Mouse (Mus musculus) layer of hippocampus, postnatal 25 days (tissue): ENCODE measurements around the gene Dll3. TPM values are rescaled to one million over a fixed set of nuclear protein-coding genes. Genes with fewer than 3 reads are reported as not detected.

Source experiments
- DNase-seq, 2 experiments: peaks; one replicate each; pipeline ENCODE4 v3.0.0; 2022; ENCODE audit warnings: mixed read lengths in 2 of 2, low spot score in 1 of 2; ENCODE audit errors: extremely low spot score in 1 of 2
- total RNA-seq, 2 experiments: library from RNA; stranded (reverse); gene quantifications; 2 replicates each; pipeline ENCODE4 v1.2.3; 2021

Gene Dll3
- total RNA-seq, 2 experiments from 2014 or later = 2.5 to 3.0 TPM

DNA sequence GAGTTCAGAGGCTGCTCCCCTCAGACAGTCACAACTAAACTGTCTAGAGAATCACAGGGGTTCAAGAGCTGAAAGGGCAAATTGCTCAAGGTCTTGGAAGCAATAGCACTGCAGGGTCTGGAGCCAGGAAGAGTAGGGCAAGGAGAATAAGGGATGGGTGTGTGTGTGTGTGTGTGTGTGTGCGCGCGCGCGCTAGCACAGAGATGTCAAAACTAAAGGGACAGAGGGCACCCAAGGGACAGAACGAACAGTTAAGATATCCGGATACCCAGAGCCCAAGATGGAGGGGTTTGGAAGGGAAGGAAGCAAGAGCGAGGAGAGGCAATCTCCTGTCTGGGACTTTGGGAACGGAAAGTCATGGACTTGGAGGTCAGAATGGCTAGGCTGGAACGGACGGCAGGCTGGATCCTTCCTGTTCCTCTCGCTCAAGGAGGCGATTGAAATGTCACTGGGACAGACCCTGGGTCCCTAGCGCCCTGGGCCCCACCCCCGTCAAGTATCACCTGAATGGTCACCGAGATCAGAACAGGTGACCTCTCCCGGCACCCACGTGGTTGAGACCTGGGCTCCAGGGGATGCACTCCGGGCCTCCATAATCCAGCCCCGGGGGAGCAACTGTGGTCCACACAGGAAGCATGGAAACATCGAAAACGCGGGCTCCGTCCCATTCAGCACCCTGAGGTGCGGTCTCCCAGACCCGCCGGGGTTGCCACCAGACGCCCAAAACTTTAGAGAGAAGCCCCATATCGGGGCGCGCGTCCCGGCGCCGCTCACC, 9.3 kb upstream of the Dll3 start:
- no peak for DNase-seq

DNA sequence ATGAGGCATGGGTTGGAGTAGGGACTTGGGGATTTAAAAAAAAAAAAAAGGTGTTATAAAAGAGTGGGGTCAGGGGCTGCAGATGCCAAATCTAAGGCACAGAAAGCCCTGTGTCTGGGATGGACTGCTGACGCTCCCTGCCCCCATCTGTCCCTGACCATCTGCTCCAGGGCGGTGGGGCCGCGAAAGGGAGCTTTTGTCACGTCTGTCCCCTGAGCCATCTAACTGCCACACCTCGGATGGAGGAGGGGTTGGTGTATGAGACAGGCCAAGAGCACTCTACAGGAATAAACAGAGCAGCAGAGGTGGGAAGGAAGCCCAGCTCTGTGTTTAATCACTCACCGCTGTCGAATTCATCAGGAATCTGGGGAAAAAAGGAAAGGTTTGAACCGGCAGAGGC, 7.7 kb upstream of the Dll3 start:
- DNase-seq = no peak

- no peak for DNase-seq
These were observed 4.2 kb upstream of the Dll3 start for GRCm38 (mm10) chr7:28306216-28306615.

DNA sequence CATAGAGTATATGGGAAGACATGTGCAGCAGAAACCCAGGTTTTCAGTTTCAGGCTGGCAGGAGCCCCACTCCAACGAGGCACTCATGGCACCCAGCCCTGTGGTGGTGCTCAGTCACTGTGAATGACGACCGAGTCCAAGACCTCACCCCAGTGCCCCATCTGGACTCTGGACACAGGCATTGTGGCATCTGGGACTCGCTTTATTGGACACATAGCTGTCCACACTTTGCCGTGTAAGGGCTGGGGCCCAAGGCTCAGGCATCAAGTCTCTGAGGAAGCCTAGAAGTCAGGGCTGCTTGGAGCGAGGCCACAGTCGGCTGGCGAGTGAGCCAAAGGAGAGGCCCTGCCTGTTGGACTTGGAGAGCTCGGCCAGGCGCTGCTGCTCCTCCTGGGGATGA, 3.6 kb upstream of the Dll3 start:
- no peak for DNase-seq

- DNase-seq = peak in 1 of 2 experiments; percentile 48
These were observed 3.0 kb downstream of the Dll3 start for GRCm38 (mm10) chr7:28298837-28299625.

DNA sequence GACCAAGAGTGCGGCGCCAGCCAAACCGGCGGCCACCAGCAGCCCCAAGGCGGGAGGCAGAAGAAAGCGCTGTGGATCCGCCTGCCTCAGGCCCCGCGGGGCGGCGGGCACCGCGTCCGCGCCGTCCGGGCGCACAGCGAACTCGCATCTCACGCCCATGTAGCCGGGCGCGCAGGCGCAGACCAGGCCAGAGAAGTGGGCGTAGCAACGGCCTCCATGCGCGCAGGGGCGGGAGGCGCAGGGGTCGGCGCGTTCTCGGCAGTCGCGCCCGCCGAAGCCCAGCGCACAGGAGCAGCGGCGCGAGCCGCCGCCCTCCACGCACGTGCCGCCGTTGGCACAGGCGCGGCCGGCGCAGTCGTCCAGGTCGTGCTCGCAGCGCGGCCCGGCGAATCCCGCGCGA, 7.6 kb downstream of the Dll3 start:
- peak; percentile 60 to 61 for DNase-seq

DNA sequence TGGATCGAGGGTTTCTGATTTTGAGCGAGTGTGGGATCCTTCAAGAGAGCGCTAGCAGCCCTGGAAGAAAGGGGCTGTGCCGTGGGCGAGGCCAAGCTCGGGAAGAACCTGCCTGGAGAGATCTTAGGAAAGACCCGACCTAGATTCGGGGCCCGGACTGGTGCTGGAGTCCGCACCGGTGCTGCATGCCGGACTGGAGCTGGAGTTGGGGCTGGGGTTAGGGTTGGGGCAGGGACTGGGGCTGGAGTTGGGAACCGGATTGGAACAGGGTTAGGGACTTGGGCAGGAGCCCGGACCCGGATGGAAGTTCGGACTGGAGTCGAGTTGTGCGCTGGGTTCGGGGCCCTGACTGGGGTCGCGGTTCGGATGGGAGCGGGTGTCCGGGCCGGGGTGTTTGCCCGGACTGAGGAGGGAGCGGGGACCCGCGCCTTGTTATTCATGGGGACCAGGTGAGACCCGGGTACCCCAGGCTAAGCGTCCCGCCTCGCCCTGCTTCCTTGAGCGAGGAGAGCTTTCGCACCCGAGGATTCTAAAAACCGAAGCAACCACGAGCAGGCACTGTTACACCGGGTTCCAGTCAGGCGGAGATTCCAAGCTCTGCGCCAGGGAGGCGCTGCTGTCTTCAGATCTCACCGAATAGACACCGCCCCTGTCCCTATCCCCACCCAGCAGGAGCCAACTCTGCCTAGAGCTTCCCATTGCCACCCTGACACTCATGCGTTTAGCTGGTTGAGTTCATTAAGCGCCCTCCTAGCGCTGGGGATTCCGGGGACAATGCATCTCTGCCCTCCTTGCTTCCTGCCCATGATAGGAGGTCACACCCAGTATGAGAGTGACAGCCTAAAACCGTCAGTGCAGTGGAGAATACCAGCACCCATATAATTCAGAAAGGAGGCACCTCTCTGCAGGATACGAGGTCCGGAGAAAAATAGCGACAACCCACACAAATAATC, 11.1 kb downstream of the Dll3 start, which contains the start of gene Selenov:
Gene Selenov, minus strand, starts transcription at position 549 of the 953 bp plus-strand sequence.
- peak in 1 of 2 experiments; percentile 40 for DNase-seq

DNA sequence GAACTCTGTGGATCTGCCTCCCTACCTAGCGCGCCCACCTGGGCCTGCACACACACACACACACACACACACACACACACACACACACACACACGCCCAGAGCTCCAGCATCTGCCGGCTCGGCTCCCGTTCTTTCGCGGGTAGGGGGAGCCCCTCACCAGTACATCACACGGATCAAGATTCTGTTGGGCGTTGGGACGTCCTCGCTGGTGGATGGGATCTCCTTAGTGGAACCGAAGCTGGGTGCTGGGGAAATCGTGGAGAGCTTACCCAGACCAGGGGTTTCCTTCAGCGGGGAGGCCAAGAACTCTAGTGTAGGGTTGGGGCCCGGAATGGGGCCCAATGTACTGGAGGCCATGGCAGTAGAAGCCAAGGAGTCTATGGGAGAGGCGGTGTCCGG, 11.9 kb downstream of the Dll3 start:
- DNase-seq = no peak

DNA sequence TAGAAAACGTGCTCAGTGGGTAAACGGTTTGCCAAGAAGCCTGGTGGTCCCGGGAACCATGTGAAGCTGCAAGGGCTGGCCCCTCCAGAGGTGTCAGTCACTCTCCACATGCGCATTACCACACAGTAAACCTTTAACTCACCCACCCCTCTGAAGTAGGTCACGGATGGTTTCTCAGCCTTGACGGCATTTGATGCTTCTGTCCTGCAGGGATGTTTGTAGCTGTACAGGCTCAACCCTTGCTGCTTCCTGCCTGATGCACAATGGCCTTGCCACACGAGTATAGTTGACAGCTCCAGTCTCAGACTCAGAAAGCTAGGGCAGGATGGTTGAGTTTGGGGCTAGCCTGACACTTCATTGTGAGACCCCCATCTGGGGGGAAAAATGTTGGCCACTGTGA, 21.4 kb downstream of the Dll3 start:
- DNase-seq = no peak

DNA sequence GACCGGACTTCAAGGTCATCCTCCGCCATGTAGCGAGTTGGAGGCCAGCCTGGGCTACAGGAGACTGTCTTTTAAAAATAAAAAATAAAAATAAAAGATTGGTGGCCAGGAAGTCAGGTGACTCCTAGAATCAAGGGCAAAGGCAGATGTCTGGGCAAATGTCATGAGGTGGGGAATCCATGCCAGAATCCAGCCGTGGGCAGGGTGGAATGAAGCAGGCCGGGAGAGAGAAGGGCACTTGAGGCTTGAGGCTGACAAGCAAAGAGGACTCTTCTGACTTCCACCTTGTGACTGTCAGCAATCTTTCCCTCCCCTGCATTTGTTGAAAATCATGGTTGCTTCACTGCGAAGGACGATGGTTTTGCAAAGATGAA, 23.8 kb downstream of the Dll3 start:
- DNase-seq = no peak

DNA sequence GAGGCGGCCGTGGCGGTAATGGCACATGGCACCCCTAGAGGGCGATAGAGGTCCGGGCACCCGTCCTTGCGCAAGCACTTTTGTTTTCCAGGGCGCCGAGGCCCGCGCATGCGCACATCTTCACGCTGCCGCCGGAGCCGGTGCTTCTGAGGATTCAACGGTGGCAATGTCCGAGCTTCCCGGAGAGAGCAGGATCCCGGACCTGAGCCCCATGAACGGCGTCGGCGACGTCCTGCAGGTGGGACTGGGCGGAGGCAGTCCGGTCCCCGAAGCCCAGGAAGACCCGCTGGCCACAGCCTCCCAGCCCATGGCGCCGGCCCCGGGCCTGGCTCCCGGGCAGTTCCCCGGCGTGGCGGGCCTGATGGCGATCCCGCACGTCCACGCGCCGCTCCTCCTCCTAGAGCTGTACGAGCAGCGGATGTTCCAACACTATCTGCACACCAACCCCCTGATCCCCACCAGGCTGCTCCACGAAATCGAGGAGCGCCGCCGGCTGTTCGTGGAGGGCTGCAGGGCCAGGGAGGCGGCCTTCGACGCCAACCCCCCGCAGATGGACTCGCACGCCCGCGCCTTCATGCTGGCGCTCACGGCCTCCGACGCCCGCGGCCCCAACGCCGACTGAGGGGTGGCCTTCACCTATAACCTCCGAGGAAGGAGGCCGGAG, 24.3 kb downstream of the Dll3 start, which contains the start of gene Eid2b:
Gene Eid2b, plus strand, starts transcription at position 125 of the 664 bp plus-strand sequence.
- peak; percentile 99 for DNase-seq

GRCm38 (mm10) chr7:28277237-28277614, 24.8 kb downstream of the Dll3 start:
- DNase-seq = no peak

DNA sequence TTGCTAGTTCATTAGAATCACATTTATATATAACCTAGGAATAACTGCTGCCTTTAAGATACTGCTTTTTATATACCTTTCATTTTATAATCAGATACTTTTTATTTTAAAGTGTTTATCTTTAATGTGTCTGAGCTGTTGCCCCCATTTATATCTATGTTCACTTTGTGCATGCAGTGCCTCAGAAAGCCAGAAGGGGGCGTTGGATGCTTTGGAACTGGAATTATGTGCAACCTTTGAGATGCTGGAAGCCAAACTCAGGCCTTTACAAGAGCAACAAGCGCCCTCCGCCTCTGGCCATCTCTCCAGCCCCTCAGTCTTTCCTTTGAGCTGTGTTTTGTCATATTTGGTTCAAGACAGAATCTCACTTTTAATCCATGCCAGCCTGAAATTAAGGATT, 30.3 kb downstream of the Dll3 start:
- no peak for DNase-seq

DNA sequence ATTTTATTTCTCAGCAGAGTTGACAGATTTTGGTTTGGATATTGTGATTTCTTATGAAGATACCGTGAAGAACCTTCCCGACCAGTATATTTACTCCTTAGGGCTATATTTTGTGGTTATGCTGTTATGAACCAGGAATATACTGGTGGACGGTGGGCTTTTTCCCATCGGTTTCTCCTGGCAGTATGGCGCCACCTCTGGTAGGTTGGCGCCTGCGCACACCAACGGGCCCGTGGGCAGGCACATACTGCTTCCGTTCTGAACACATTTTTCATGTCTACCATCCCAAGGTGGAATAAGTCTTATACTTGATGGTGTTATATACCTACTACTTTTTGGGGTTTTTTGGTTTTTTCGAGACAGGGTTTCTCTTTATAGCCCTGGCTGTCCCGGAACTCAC, 32.7 kb downstream of the Dll3 start:
- no peak for DNase-seq

DNA sequence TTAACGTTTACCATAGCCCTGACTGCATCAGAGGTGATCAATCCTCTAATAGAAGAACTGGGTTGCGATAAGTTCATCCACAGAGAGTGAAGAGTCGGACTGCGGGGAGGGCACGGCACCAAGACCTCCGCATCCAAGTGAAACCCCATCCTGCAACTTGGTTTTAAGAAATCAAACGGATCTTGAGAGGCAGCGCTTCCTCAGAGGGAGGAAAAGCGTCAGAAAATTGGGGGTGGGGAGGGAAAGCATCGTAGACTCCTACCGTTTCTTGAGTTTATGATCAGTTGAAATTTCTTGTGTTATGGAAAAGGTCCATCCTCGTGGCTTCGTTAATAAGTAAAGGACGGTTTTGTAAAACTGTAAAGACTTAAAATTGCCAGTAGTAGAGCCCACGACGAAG, 33.5 kb downstream of the Dll3 start:
- no peak for DNase-seq

GRCm38 (mm10) chr7:28268042-28268531, 34.0 kb downstream of the Dll3 start:
- peak; percentile 27 to 58 for DNase-seq

DNA sequence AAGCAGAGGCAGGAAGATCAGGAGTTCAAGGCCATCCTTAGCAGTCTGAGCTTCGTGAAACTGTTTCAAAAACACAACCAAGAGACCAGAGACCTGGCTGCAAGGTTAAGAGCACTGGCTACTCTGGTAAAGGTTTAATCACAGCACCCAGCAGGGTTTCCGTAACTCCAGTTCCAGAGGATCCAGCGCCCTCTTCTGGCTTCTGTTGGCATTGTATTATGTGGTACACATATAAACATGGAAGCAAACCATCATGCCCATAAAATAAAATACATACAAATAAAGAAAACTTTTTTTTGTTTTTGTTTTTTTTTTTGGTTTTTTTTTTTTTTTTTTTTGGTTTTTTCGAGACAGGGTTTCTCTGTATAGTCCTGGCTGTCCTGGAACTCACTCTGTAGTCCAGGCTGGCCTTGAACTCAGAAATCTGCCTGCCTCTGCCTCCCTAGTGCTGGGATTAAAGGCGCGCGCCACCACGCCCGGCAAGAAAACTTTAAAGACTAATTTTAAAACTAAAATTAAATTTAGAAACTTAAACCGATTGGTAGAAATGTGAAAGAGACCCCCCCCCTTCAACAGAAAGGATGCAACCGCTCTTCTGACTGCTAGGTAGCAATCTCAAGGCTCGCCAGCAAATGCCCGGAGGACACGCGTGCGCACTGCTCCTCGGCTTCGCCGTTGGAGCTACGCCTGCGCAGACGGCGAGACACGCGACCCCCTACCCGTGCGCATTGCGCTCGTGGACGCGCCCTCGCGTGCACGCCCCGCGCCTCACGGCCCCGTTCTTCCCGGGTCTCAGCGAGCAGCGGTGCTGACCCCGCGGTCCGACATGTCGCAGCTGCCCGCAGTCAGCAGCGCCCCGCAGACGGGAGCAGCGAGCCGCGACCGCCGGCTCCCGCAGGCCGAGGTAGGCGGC, 34.7 kb downstream of the Dll3 start, which contains the start of gene Eid2:
Gene Eid2, plus strand, starts transcription at position 753 of the 913 bp plus-strand sequence.
- peak; percentile 87 for DNase-seq

DNA sequence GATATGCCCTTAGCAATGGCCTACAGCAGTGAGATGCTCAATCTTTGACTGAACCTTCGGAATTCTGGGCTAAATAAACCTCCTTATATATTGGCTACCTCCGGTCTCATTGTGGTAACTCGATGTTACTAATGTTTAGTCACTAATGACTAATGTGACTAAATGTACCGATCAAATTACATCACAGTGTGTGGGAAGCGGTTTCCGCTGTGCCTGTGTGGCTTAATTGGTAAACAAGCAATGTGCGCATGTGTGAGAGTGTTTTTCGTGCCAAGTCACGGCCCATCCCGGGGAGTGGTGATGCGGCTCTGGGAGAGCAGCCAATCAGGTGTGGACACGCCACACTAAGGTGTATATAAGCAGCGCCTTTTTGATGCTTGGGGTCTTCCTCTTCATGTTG, 36.6 kb downstream of the Dll3 start:
- DNase-seq = no peak

DNA sequence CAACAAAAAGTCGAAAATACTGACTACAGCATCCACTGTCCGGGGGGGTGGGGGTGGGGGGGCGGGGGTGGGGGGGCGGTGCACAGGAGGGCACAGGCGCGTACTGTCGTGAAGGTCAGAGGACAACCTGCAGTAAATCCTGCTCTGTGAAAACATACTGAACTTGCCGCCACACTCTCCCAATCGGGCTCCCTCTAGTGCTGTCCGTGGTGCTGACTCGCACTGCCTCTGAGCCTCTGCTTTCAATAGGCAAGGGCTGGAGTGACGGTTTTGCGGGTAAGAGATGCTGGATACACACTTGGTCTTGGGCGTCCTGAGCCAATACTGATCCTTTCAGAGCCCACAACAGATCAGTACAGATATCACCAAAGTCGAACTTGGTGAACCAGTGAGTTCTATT, 38.3 kb downstream of the Dll3 start:
- DNase-seq = peak in 1 of 2 experiments; percentile 64
